Mouse (Mus musculus) kidney, embryonic 16.5 days (tissue): ENCODE results near the gene Cfap157. TPM values are rescaled to one million over a fixed set of nuclear protein-coding genes. Genes with fewer than 3 reads are reported as not detected.

Source experiments
- ATAC-seq: fragments of 200-750 bp; cut with Nextera tagmentation; 2 replicates; pipeline ENCODE4 v1.8.0; 2017; ENCODE audit warnings: moderate TSS enrichment; ENCODE audit not compliant: low FRiP score, low TSS enrichment
- H3K27ac ChIP-seq: fragments of 300-500 bp; sonication (generic); 2 replicates; pipeline ENCODE4 v1.5.1; 2014; ENCODE audit warnings: low read length
- H3K27me3 ChIP-seq: fragments of 300-500 bp; sonication (generic); 2 replicates; pipeline ENCODE4 v1.6.1; 2014; ENCODE audit warnings: low read length, control low read depth, mixed read lengths; ENCODE audit not compliant: insufficient read depth
- H3K36me3 ChIP-seq: fragments of 300-500 bp; sonication (generic); 2 replicates; pipeline ENCODE4 v1.6.1; 2014; ENCODE audit warnings: low read length, control low read depth, mixed read lengths; ENCODE audit not compliant: insufficient read depth
- H3K4me1 ChIP-seq: fragments of 300-500 bp; sonication (generic); 2 replicates; pipeline ENCODE4 v1.6.1; 2014; ENCODE audit warnings: low read length, control low read depth, mixed read lengths; ENCODE audit not compliant: insufficient read depth
- H3K4me2 ChIP-seq: fragments of 300-500 bp; sonication (generic); replicated peaks from 2 replicates; pipeline ENCODE4 v1.6.1; 2014; ENCODE audit warnings: low read depth, low read length
- H3K4me3 ChIP-seq: fragments of 300-500 bp; sonication (generic); 2 replicates; pipeline ENCODE4 v1.5.1; 2014; ENCODE audit warnings: mild to moderate bottlenecking, low read length
- H3K9ac ChIP-seq: fragments of 300-500 bp; sonication (generic); replicated peaks from 2 replicates; pipeline ENCODE4 v1.6.1; 2014; ENCODE audit warnings: low read length
- H3K9me3 ChIP-seq: fragments of 300-500 bp; sonication (generic); 2 replicates; pipeline ENCODE4 v1.6.1; 2016; ENCODE audit warnings: low read length, control low read depth
- WGBS: fragments of 180-500 bp; shearing (Covaris S2); extraction: QIAGEN DNeasy Blood & Tissue Kit; methylation state at CpG from one replicate; pipeline ENCODE4 v1.1.7; 2014; 5-methylcytosine and 5-hydroxymethylcytosine counted together
- polyA plus RNA-seq: library from polyadenylated mRNA; unstranded; fragments of >200 nt; fragmentation: Nextera tagmentation; extraction: Ambion mirVana; gene quantifications from 2 replicates; pipeline ENCODE4 v1.2.1, GENCODE M21; 2015

Cfap157 gene
- polyA plus RNA-seq, 1 experiment from 2014 or later = 0.29 TPM

- H3K9ac ChIP-seq = no peak overlapping the region
- no peak for ATAC-seq
- H3K36me3 ChIP-seq = 0 out of 2 replicates have a peak, but pooled peaks cover 2% of the 10 kb centered on the region
- no peak overlapping the region for H3K27ac ChIP-seq
- H3K27me3 ChIP-seq = no peaks in the 10 kb centered on the region
- H3K4me2 ChIP-seq = no peak overlapping the region
- H3K4me1 ChIP-seq = no peaks in the 10 kb centered on the region
- H3K4me3 ChIP-seq = no peak overlapping the region
- no peaks in the 10 kb centered on the region for H3K9me3 ChIP-seq
- 58% methylated on average over 2 of the region's 2 CpGs for WGBS
Measured at GRCm38 (mm10) chr2:32788581-32788980, 4.4 kb upstream of the Cfap157 start.

GRCm38 (mm10) chr2:32787176-32787575 lies 2.9 kb upstream of the Cfap157 start:
- no peak overlapping the region for H3K4me3 ChIP-seq
- H3K4me2 ChIP-seq = no peak overlapping the region
- no peaks in the 10 kb centered on the region for H3K9me3 ChIP-seq
- no peaks in the 10 kb centered on the region for H3K27me3 ChIP-seq
- ATAC-seq = no peak
- H3K4me1 ChIP-seq = no peaks in the 10 kb centered on the region
- 0 out of 2 replicates have a peak, but pooled peaks cover 2% of the 10 kb centered on the region for H3K36me3 ChIP-seq
- H3K27ac ChIP-seq = no peak overlapping the region
- no peak overlapping the region for H3K9ac ChIP-seq
- WGBS = 63% methylated on average over 6 of the region's 6 CpGs

- no peak overlapping the region for H3K4me3 ChIP-seq
- no peak overlapping the region for H3K4me2 ChIP-seq
- no peaks in the 10 kb centered on the region for H3K9me3 ChIP-seq
- WGBS = 78% methylated on average over 6 of the region's 6 CpGs
- no peaks in the 10 kb centered on the region for H3K27me3 ChIP-seq
- no peaks in the 10 kb centered on the region for H3K36me3 ChIP-seq
- ATAC-seq = no peak
- no peak overlapping the region for H3K9ac ChIP-seq
- no peak overlapping the region for H3K27ac ChIP-seq
- no peaks in the 10 kb centered on the region for H3K4me1 ChIP-seq
Measured at GRCm38 (mm10) chr2:32781710-32782109, 2.5 kb downstream of the Cfap157 start.

GRCm38 (mm10) chr2:32779714-32780113 lies 4.5 kb downstream of the Cfap157 start:
- Histone ChIP-seq H3K27ac (no peak overlapping the region), H3K4me3 (no peak overlapping the region), H3K4me1 (peaks cover 10% of the 10 kb centered on the region), H3K27me3 (no peaks in the 10 kb centered on the region), H3K36me3 (no peaks in the 10 kb centered on the region), H3K9ac (no peak overlapping the region), H3K9me3 (no peaks in the 10 kb centered on the region), H3K4me2 (no peak overlapping the region)
- no peak for ATAC-seq
- 90% methylated on average over 6 of the region's 6 CpGs for WGBS

- no peak overlapping the region for H3K4me3 ChIP-seq
- H3K9ac ChIP-seq = no peak overlapping the region
- no peaks in the 10 kb centered on the region for H3K27me3 ChIP-seq
- no peak overlapping the region for H3K27ac ChIP-seq
- WGBS = 12% methylated on average over 8 of the region's 8 CpGs
- H3K4me1 ChIP-seq = peaks cover 10% of the 10 kb centered on the region
- no peak for ATAC-seq
- H3K36me3 ChIP-seq = no peaks in the 10 kb centered on the region
- no peaks in the 10 kb centered on the region for H3K9me3 ChIP-seq
- no peak overlapping the region for H3K4me2 ChIP-seq
Measured at GRCm38 (mm10) chr2:32779131-32779530, 5.1 kb downstream of the Cfap157 start.

GRCm38 (mm10) chr2:32778081-32778480 lies 6.1 kb downstream of the Cfap157 start:
- no peak for ATAC-seq
- 96% methylated on average over 6 of the region's 6 CpGs for WGBS
- H3K36me3 ChIP-seq = no peaks in the 10 kb centered on the region

GRCm38 (mm10) chr2:32776192-32776591 lies 8.0 kb downstream of the Cfap157 start:
- Histone ChIP-seq H3K27me3 (no peaks in the 10 kb centered on the region), H3K36me3 (no peaks in the 10 kb centered on the region), H3K4me2 (peak overlapping the region; percentile 82), H3K27ac (no peak overlapping the region), H3K9me3 (no peaks in the 10 kb centered on the region), H3K9ac (peak overlapping the region; percentile 55), H3K4me3 (peak overlapping the region; percentile 67), H3K4me1 (peaks cover 16% of the 10 kb centered on the region)
- WGBS = 10% methylated on average over 22 of the region's 22 CpGs
- no peak for ATAC-seq

More at GRCm38 (mm10) chr2:32778081-32778480, 6.1 kb downstream of the Cfap157 start:
- Histone ChIP-seq H3K4me3 (no peak overlapping the region), H3K27me3 (no peaks in the 10 kb centered on the region), H3K27ac (no peak overlapping the region), H3K4me2 (no peak overlapping the region), H3K9me3 (no peaks in the 10 kb centered on the region), H3K9ac (no peak overlapping the region), H3K4me1 (peaks cover 10% of the 10 kb centered on the region)

- Histone ChIP-seq H3K27me3 (no peaks in the 10 kb centered on the region), H3K9ac (peak within 1 kb of the TSS; percentile 57), H3K36me3 (no peaks in the 10 kb centered on the region), H3K27ac (peak within 1 kb of the TSS; percentile 75), H3K4me3 (peak within 1 kb of the TSS; percentile 67), H3K4me1 (peaks cover 16% of the 10 kb centered on the region), H3K9me3 (no peaks in the 10 kb centered on the region), H3K4me2 (peak within 1 kb of the TSS; percentile 82)
- peak; percentile 97 for ATAC-seq
- 0% methylated on average over 46 of the region's 46 CpGs for WGBS
Measured at GRCm38 (mm10) chr2:32775359-32776074, 8.7 kb downstream of the Cfap157 start, which contains the start of the genes Ttc16 and Ptrh1. Ttc16 (minus strand) TSS chr2:32775633. Ptrh1 (plus strand) TSS chr2:32775786.

GRCm38 (mm10) chr2:32772626-32773279 lies 11.5 kb downstream of the Cfap157 start:
- H3K4me1 ChIP-seq = peaks cover 16% of the 10 kb centered on the region
- no peaks in the 10 kb centered on the region for H3K27me3 ChIP-seq
- no peak overlapping the region for H3K27ac ChIP-seq
- no peak overlapping the region for H3K4me2 ChIP-seq
- H3K9me3 ChIP-seq = no peaks in the 10 kb centered on the region
- no peak overlapping the region for H3K9ac ChIP-seq
- no peak overlapping the region for H3K4me3 ChIP-seq
- no peaks in the 10 kb centered on the region for H3K36me3 ChIP-seq
- 84% methylated on average over 8 of the region's 8 CpGs for WGBS
- ATAC-seq = no peak

- no peaks in the 10 kb centered on the region for H3K36me3 ChIP-seq
- no peaks in the 10 kb centered on the region for H3K27me3 ChIP-seq
- no peak for ATAC-seq
- H3K4me1 ChIP-seq = peaks cover 16% of the 10 kb centered on the region
- 30% methylated on average over 12 of the region's 12 CpGs for WGBS
- H3K9ac ChIP-seq = no peak overlapping the region
- no peak overlapping the region for H3K4me3 ChIP-seq
- H3K4me2 ChIP-seq = no peak overlapping the region
- H3K27ac ChIP-seq = no peak overlapping the region
- H3K9me3 ChIP-seq = no peaks in the 10 kb centered on the region
Measured at GRCm38 (mm10) chr2:32771886-32772285, 12.3 kb downstream of the Cfap157 start.
